Mouse (Mus musculus) MEL (cell line): Measurements from ENCODE around the gene Xpo1. TPM values are rescaled to one million over a fixed set of nuclear protein-coding genes. Genes with fewer than 3 reads are reported as not detected.
A peak's percentile ranks its signal among the peaks of the same experiment; 100 is the strongest.

Experiments used
- DNase-seq: peaks from one replicate; pipeline ENCODE4 v3.0.0; 2011; ENCODE audit warnings: low read depth, low spot score
- H3K27ac ChIP-seq: 2 replicates; pipeline ENCODE4 v1.5.1; 2012; ENCODE audit warnings: low read depth, mild to moderate bottlenecking, control low read depth, low read length, moderate library complexity; ENCODE audit not compliant: control insufficient read depth
- H3K27me3 ChIP-seq, 2 experiments: fragments of 150-350 bp in 1 of 2; sonication (generic) in 1 of 2; 2 replicates each; pipeline ENCODE4 v1.6.1; 2012; ENCODE audit warnings: low read length in 2 of 2, mild to moderate bottlenecking in 2 of 2, improper control_type of control experiment in 1 of 2, moderate library complexity in 1 of 2; ENCODE audit not compliant: insufficient read depth in 2 of 2, control insufficient read depth in 1 of 2
- H3K36me3 ChIP-seq, 2 experiments: 2 replicates each; pipeline ENCODE4 v1.6.1; 2012 to 2014; ENCODE audit warnings: low read length in 2 of 2, improper control_type of control experiment in 1 of 2, inconsistent platforms in 1 of 2, mild to moderate bottlenecking in 1 of 2; ENCODE audit not compliant: insufficient read depth in 2 of 2, control insufficient read depth in 1 of 2
- H3K4me1 ChIP-seq, 2 experiments: fragments of 150-350 bp in 1 of 2; sonication (generic) in 1 of 2; 2 replicates each; pipeline ENCODE4 v1.6.1; 2012; ENCODE audit warnings: low read length in 2 of 2, improper control_type of control experiment in 1 of 2, mild to moderate bottlenecking in 1 of 2; ENCODE audit not compliant: insufficient read depth in 2 of 2, control insufficient read depth in 1 of 2
- H3K4me3 ChIP-seq, 2 experiments: fragments of 150-350 bp in 1 of 2; sonication (generic) in 1 of 2; 2 replicates each; pipeline ENCODE4 v1.5.1; 2012; ENCODE audit warnings: low read depth in 2 of 2, low read length in 2 of 2, mild to moderate bottlenecking in 2 of 2, moderate library complexity in 2 of 2, control low read depth in 1 of 2, improper control_type of control experiment in 1 of 2; ENCODE audit not compliant: control insufficient read depth in 1 of 2, insufficient read depth in 1 of 2
- H3K79me2 ChIP-seq: 2 replicates; pipeline ENCODE4 v1.6.1; 2012; ENCODE audit warnings: mild to moderate bottlenecking, low read length, moderate library complexity; ENCODE audit not compliant: control insufficient read depth, poor library complexity, insufficient read depth
- H3K9ac ChIP-seq: 2 replicates; pipeline ENCODE4 v1.6.1; 2012; ENCODE audit warnings: low read depth, mild to moderate bottlenecking, control low read depth, low read length, moderate library complexity; ENCODE audit not compliant: control insufficient read depth, poor library complexity, severe bottlenecking
- H3K9me3 ChIP-seq: fragments of 150-350 bp; sonication (generic); replicated peaks from 2 replicates; pipeline ENCODE4 v1.6.1; 2012; ENCODE audit warnings: mild to moderate bottlenecking, low read length, improper control_type of control experiment, moderate library complexity; ENCODE audit not compliant: insufficient read depth
- BHLHE40 ChIP-seq: IDR thresholded peaks from 2 replicates; pipeline ENCODE4 v1.6.1; 2012; ENCODE audit warnings: low read depth, mild to moderate bottlenecking, inconsistent platforms, low read length, improper control_type of control experiment, borderline replicate concordance
- CHD2 ChIP-seq: IDR thresholded peaks from 2 replicates; pipeline ENCODE4 v1.6.1; 2011; ENCODE audit warnings: low read length, improper control_type of control experiment
- CTCF ChIP-seq, 3 experiments: IDR thresholded peaks in 2 of 3; conservative IDR thresholded peaks in 1 of 3; 2 replicates each; pipeline ENCODE4 v1.5.1; 2011 to 2012; ENCODE audit warnings: low read length in 3 of 3, low read depth in 2 of 3, mild to moderate bottlenecking in 2 of 3, improper control_type of control experiment in 1 of 3, inconsistent platforms in 1 of 3, mixed read lengths in 1 of 3, moderate library complexity in 1 of 3; ENCODE audit not compliant: control insufficient read depth in 1 of 3, insufficient read depth in 1 of 3, poor library complexity in 1 of 3, severe bottlenecking in 1 of 3
- E2F4 ChIP-seq: IDR thresholded peaks from 2 replicates; pipeline ENCODE4 v1.6.1; 2011; ENCODE audit warnings: low read depth, low read length, improper control_type of control experiment, borderline replicate concordance
- ELF1 ChIP-seq: IDR thresholded peaks from 2 replicates; pipeline ENCODE4 v1.6.1; 2014; ENCODE audit warnings: low read depth, mild to moderate bottlenecking, inconsistent platforms, low read length, improper control_type of control experiment, moderate library complexity
- ETS1 ChIP-seq: IDR thresholded peaks from 2 replicates; pipeline ENCODE4 v1.6.1; 2012; ENCODE audit warnings: low read depth, mild to moderate bottlenecking, inconsistent platforms, low read length, improper control_type of control experiment, moderate library complexity
- GABPA ChIP-seq: IDR thresholded peaks from 2 replicates; pipeline ENCODE4 v1.6.1; 2012; ENCODE audit warnings: low read depth, mild to moderate bottlenecking, inconsistent platforms, low read length, improper control_type of control experiment, moderate library complexity
- GATA1 ChIP-seq: IDR thresholded peaks from 2 replicates; pipeline ENCODE4 v1.6.1; 2011; ENCODE audit warnings: low read depth, low read length, improper control_type of control experiment
- HCFC1 ChIP-seq: IDR thresholded peaks from 2 replicates; pipeline ENCODE4 v1.6.1; 2012; ENCODE audit warnings: low read depth, mild to moderate bottlenecking, inconsistent platforms, low read length, improper control_type of control experiment, moderate library complexity
- JUND ChIP-seq: IDR thresholded peaks from 2 replicates; pipeline ENCODE4 v1.6.1; 2011; ENCODE audit warnings: low read depth, mild to moderate bottlenecking, improper control_type of control experiment, low read length
- KAT2A ChIP-seq: conservative IDR thresholded peaks from 2 replicates; pipeline ENCODE4 v1.6.1; 2012; ENCODE audit warnings: low read depth, low read length, improper control_type of control experiment, inconsistent platforms
- MAFK ChIP-seq: IDR thresholded peaks from 2 replicates; pipeline ENCODE4 v1.6.1; 2011; ENCODE audit warnings: low read depth, mild to moderate bottlenecking, low read length, improper control_type of control experiment, borderline replicate concordance
- MAX ChIP-seq: IDR thresholded peaks from 2 replicates; pipeline ENCODE4 v1.6.1; 2011; ENCODE audit warnings: low read length, improper control_type of control experiment
- MAZ ChIP-seq: IDR thresholded peaks from 2 replicates; pipeline ENCODE4 v1.6.1; 2012; ENCODE audit warnings: low read depth, mild to moderate bottlenecking, inconsistent platforms, low read length, improper control_type of control experiment
- MEF2A ChIP-seq: IDR thresholded peaks from 2 replicates; pipeline ENCODE4 v1.6.1; 2014; ENCODE audit warnings: low read depth, mild to moderate bottlenecking, inconsistent platforms, low read length, improper control_type of control experiment; ENCODE audit not compliant: poor library complexity, insufficient replicate concordance, severe bottlenecking; ENCODE audit errors: extremely low read depth
- MXI1 ChIP-seq: IDR thresholded peaks from 2 replicates; pipeline ENCODE4 v1.6.1; 2011; ENCODE audit warnings: mild to moderate bottlenecking, low read depth, low read length, improper control_type of control experiment
- MYB ChIP-seq: IDR thresholded peaks from 2 replicates; pipeline ENCODE4 v1.6.1; 2011; ENCODE audit warnings: mild to moderate bottlenecking, low read depth, low read length, improper control_type of control experiment
- MYC ChIP-seq: IDR thresholded peaks from 2 replicates; pipeline ENCODE4 v1.6.1; 2011; ENCODE audit warnings: low read depth, mild to moderate bottlenecking, low read length, improper control_type of control experiment, moderate library complexity
- NELFE ChIP-seq: IDR thresholded peaks from 2 replicates; pipeline ENCODE4 v1.6.1; 2011; ENCODE audit warnings: low read depth, low read length, improper control_type of control experiment
- POLR2A ChIP-seq, 2 experiments: IDR thresholded peaks; 2 replicates each; pipeline ENCODE4 v1.6.1; 2011 to 2012; ENCODE audit warnings: low read length in 2 of 2, mild to moderate bottlenecking in 2 of 2, control low read depth in 1 of 2, improper control_type of control experiment in 1 of 2, low read depth in 1 of 2, moderate library complexity in 1 of 2; ENCODE audit not compliant: control insufficient read depth in 1 of 2, insufficient read depth in 1 of 2, poor library complexity in 1 of 2
- POLR2AphosphoS2 ChIP-seq: IDR thresholded peaks from 2 replicates; pipeline ENCODE4 v1.6.1; 2011; ENCODE audit warnings: low read length, improper control_type of control experiment
- POLR2AphosphoS5 ChIP-seq: IDR thresholded peaks from 2 replicates; pipeline ENCODE4 v1.6.1; 2012; ENCODE audit warnings: low read depth, borderline replicate concordance, mild to moderate bottlenecking, inconsistent platforms, low read length, moderate library complexity, mixed read lengths
- RAD21 ChIP-seq: IDR thresholded peaks from 2 replicates; pipeline ENCODE4 v1.6.1; 2011; ENCODE audit warnings: mild to moderate bottlenecking, low read depth, low read length, improper control_type of control experiment
- SIN3A ChIP-seq: IDR thresholded peaks from 2 replicates; pipeline ENCODE4 v1.6.1; 2012; ENCODE audit warnings: low read length, improper control_type of control experiment, inconsistent platforms
- TAL1 ChIP-seq: IDR thresholded peaks from 2 replicates; pipeline ENCODE4 v1.6.1; 2012; ENCODE audit warnings: mild to moderate bottlenecking, inconsistent platforms, low read length, moderate library complexity, mixed read lengths
- TBP ChIP-seq: IDR thresholded peaks from 2 replicates; pipeline ENCODE4 v1.8.0; 2011; ENCODE audit warnings: low read depth, low read length, improper control_type of control experiment
- TCF12 ChIP-seq: IDR thresholded peaks from 2 replicates; pipeline ENCODE4 v1.6.1; 2014; ENCODE audit warnings: low read depth, mild to moderate bottlenecking, inconsistent platforms, low read length, improper control_type of control experiment, moderate library complexity
- UBTF ChIP-seq: IDR thresholded peaks from 2 replicates; pipeline ENCODE4 v1.6.1; 2012; ENCODE audit warnings: low read depth, mild to moderate bottlenecking, inconsistent platforms, low read length, improper control_type of control experiment, moderate library complexity, borderline replicate concordance; ENCODE audit not compliant: insufficient read depth
- USF1 ChIP-seq: IDR thresholded peaks from 2 replicates; pipeline ENCODE4 v1.6.1; 2014; ENCODE audit warnings: low read depth, mild to moderate bottlenecking, inconsistent platforms, low read length, improper control_type of control experiment, moderate library complexity
- USF2 ChIP-seq, 2 experiments: IDR thresholded peaks; 2 replicates each; pipeline ENCODE4 v1.6.1; 2011 to 2012; ENCODE audit warnings: improper control_type of control experiment in 2 of 2, low read length in 2 of 2, borderline replicate concordance in 1 of 2, inconsistent platforms in 1 of 2, low read depth in 1 of 2, mild to moderate bottlenecking in 1 of 2; ENCODE audit not compliant: insufficient read depth in 1 of 2
- ZC3H11A ChIP-seq: IDR thresholded peaks from 2 replicates; pipeline ENCODE4 v1.6.1; 2012; ENCODE audit warnings: low read depth, mild to moderate bottlenecking, inconsistent platforms, low read length, improper control_type of control experiment
- ZNF384 ChIP-seq: IDR thresholded peaks from 2 replicates; pipeline ENCODE4 v1.6.1; 2012; ENCODE audit warnings: low read depth, mild to moderate bottlenecking, inconsistent platforms, low read length, improper control_type of control experiment
- polyA plus RNA-seq, 2 experiments: library from polyadenylated mRNA; stranded (reverse) in 1 of 2; unstranded in 1 of 2; fragments of >175 nt in 1 of 2; fragments of >200 nt in 1 of 2; gene quantifications; 2 replicates each; pipeline versions ENCODE4 v1.2.1 to v1.2.4; 2012; ENCODE audit warnings: low replicate concordance in 2 of 2, low read depth in 1 of 2; ENCODE audit not compliant: insufficient read length in 2 of 2, insufficient read depth in 1 of 2, missing spikeins in 1 of 2
- total RNA-seq: library from RNA; depleted of rRNA; stranded (reverse); fragments of 300-350 nt; gene quantifications from 2 replicates; pipeline ENCODE4 v1.2.3, GENCODE M21; 2012

The Xpo1 gene
- total and polyA plus RNA-seq, 3 experiments = 95.0 to 276 (median 119) TPM

DNA sequence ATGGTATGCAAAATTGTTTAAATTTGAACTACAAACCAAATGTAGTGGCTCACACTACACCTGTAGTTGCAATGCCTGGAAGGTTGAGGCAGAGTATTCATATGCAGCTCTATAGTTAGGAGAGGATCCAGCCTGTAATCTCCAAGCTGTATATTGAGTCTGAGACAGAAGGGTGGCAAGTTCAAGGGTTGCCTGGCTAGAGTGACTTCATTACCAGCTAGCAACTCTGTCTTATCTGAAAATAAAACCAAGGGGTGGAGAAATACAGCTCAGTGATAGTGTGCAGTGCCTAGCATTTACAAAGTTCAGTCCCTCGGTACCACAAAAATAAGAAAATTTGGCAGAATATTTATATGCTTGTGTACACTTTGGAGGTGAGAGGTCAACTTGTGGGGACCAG is 4.3 kb downstream of the Xpo1 start:
- Histone ChIP-seq H3K36me3 (peaks cover 33 to 41% of the 10 kb centered on the region in 2 experiments), H3K27me3 (no peaks in the 10 kb centered on the region), H3K27ac (no peak overlapping the region), H3K4me3 (no peak overlapping the region; a peak in 1 of 4 replicates), H3K9ac (no peak overlapping the region), H3K4me1 (peaks cover 14 to 21% of the 10 kb centered on the region in 2 experiments), H3K9me3 (no peaks in the 10 kb centered on the region), H3K79me2 (peaks cover 76% of the 10 kb centered on the region)
- TF ChIP-seq GATA1 (peak; percentile 24; the same call in 1 of the 2 replicates), RAD21 (no peak), MYC (0 out of 2 replicates have a peak, but pooled peaks have one; percentile 11)
- DNase-seq = peak; percentile 55

- H3K4me1 ChIP-seq = peaks cover 14 to 21% of the 10 kb centered on the region in 2 experiments
- H3K4me3 ChIP-seq = no peak overlapping the region
- no peak overlapping the region for H3K9ac ChIP-seq
- no peaks in the 10 kb centered on the region for H3K27me3 ChIP-seq
- H3K9me3 ChIP-seq = no peaks in the 10 kb centered on the region
- DNase-seq = peak; percentile 68
- H3K27ac ChIP-seq = no peak overlapping the region
- H3K36me3 ChIP-seq = peaks cover 37 to 41% of the 10 kb centered on the region in 2 experiments
- peaks cover 76% of the 10 kb centered on the region for H3K79me2 ChIP-seq
- TF ChIP-seq BHLHE40 (no peak), HCFC1 (no peak), USF1 (no peak), KAT2A (no peak), ETS1 (no peak), MAZ (no peak), ELF1 (no peak), USF2 (IDR thresholded peaks at IDR 0.05; ENCODE audit: borderline replicate concordance in 1 of 2, insufficient read depth in 1 of 2, low read depth in 1 of 2, low read length in 2 of 2) (no peak), E2F4 (no peak), NELFE (no peak), TCF12 (no peak), POLR2A (IDR thresholded peaks at IDR 0.05; ENCODE audit: control insufficient read depth in 1 of 2, insufficient read depth in 1 of 2, low read depth in 1 of 2, low read length in 2 of 2, poor library complexity in 1 of 2) (no peak), MYC (peak; percentile 86), GABPA (no peak), MAX (peak; percentile 52; the same call in 1 of the 2 replicates), MYB (no peak), MAFK (no peak), SIN3A (peak; percentile 41; the same call in 1 of the 2 replicates), TAL1 (no peak), MEF2A (no peak), TBP (no peak), POLR2AphosphoS2 (no peak), ZNF384 (no peak), RAD21 (peak; percentile 22), JUND (no peak), CTCF (IDR thresholded peaks at IDR 0.05 in 2 of 3, conservative IDR thresholded peaks at IDR 0.05 in 1 of 3; ENCODE audit: control insufficient read depth in 1 of 3, insufficient read depth in 1 of 3, low read depth in 2 of 3, low read length in 3 of 3, poor library complexity in 1 of 3, severe bottlenecking in 1 of 3) (peak; percentile 3 to 49 (median 17); a peak in 2 of 6 replicates), ZC3H11A (no peak), POLR2AphosphoS5 (no peak), UBTF (no peak), CHD2 (no peak), MXI1 (peak; percentile 35; the same call in 1 of the 2 replicates)
Observed at GRCm38 (mm10) chr11:23261490-23261889, 5.6 kb downstream of the Xpo1 start.
